In genomic region chr2:71242180-71242579, GRCm38 (mm10) we compare ENCODE assay signal across 23 mouse cellular contexts. TPM values are rescaled to one million over a fixed set of nuclear protein-coding genes. Genes with fewer than 3 reads are reported as not detected.
DNase-seq lines count a peak whose midpoint lies in the region; ATAC-seq and TF ChIP-seq lines count a peak whose summit lies in the region.
"Had no signal": no experiment of that assay in that cellular context is flagged by ENCODE, and none has a peak within 500 bp of the region (broad histone marks: within the 10 kb centered on the region; RNA-seq: fewer than 3 reads in every experiment).

No protein-coding gene starts in this region.

- TF ChIP-seq POLR2A in kidney, adult 2 months (IDR thresholded peaks at IDR 0.05; ENCODE audit: low read depth, low read length) = no peak

- no peak overlapping the region for H3K4me2 ChIP-seq in lung, postnatal 0 days (replicated peaks; ENCODE audit: low read depth, low read length)
- H3K4me2 ChIP-seq: heart, embryonic 15.5 days; intestine, embryonic 15.5 days; kidney, embryonic 15.5 days; limb, embryonic 15.5 days; liver, embryonic 13.5 days had no signal

- 90% methylated on average over 3 of the region's 3 CpGs for WGBS in lung, postnatal 0 days
- 86% methylated on average over 3 of the region's 3 CpGs for WGBS in kidney, adult 2 months

- in situ Hi-C loops in Patski (cut with MboI; ENCODE audit: low pct_unique_long_range_greater_than_20kb) = no loop called here

- no peaks in the 10 kb centered on the region for H3K4me1 ChIP-seq in lung, postnatal 0 days (ENCODE audit: insufficient read depth, low read depth, low read length)
- peaks cover 50% of the 10 kb centered on the region for H3K4me1 ChIP-seq in E14TG2a.4 (replicated peaks; ENCODE audit: low read depth, low read length)
- H3K4me1 ChIP-seq in kidney, adult 2 months (ENCODE audit: control insufficient read depth, insufficient read depth, low read length) = peaks cover 4% of the 10 kb centered on the region; the same call in 1 of the 2 replicates
- H3K4me1 ChIP-seq: heart, embryonic 15.5 days; intestine, embryonic 15.5 days; kidney, embryonic 15.5 days; limb, embryonic 10.5 days; limb, embryonic 15.5 days had no signal

- CTCF ChIA-PET in Patski (lab: Charles Lee) = no interaction called here

- no peak overlapping the region for H3K9ac ChIP-seq in lung, postnatal 0 days (replicated peaks; ENCODE audit: low read depth)
- H3K9ac ChIP-seq: forebrain, postnatal 0 days; heart, embryonic 15.5 days; intestine, embryonic 15.5 days; kidney, embryonic 15.5 days; limb, embryonic 15.5 days; liver, embryonic 13.5 days had no signal

- H3K36me3 ChIP-seq in lung, postnatal 0 days (ENCODE audit: insufficient read depth, low read length) = peaks cover 3% of the 10 kb centered on the region; the same call in 1 of the 2 replicates
- peaks cover 18% of the 10 kb centered on the region for H3K36me3 ChIP-seq in E14TG2a.4 (ENCODE audit: insufficient read depth, low read length)
- peaks cover 1% of the 10 kb centered on the region for H3K36me3 ChIP-seq in kidney, adult 2 months (ENCODE audit: control insufficient read depth, insufficient read depth, low read length)

- no peaks in the 10 kb centered on the region for H3K27me3 ChIP-seq in lung, postnatal 0 days (replicated peaks; ENCODE audit: insufficient read depth, low read length)
- H3K27me3 ChIP-seq in E14TG2a.4 (ENCODE audit: insufficient read depth, low read length) (peaks cover 2% of the 10 kb centered on the region; the same call in 1 of the 2 replicates), Patski (no peaks in the 10 kb centered on the region)
- H3K27me3 ChIP-seq in kidney, adult 2 months (replicated peaks; ENCODE audit: control insufficient read depth, insufficient read depth, low read length) = no peaks in the 10 kb centered on the region
- H3K27me3 ChIP-seq: heart, embryonic 15.5 days; intestine, embryonic 15.5 days; kidney, embryonic 15.5 days; limb, embryonic 15.5 days; liver, embryonic 13.5 days had no signal

- no peaks in the 10 kb centered on the region for H3K9me3 ChIP-seq in lung, postnatal 0 days (ENCODE audit: low read length)
- H3K9me3 ChIP-seq in E14TG2a.4 (ENCODE audit: low read length) = no peaks in the 10 kb centered on the region
- H3K9me3 ChIP-seq: heart, embryonic 15.5 days; intestine, embryonic 15.5 days; kidney, embryonic 15.5 days; limb, embryonic 10.5 days; limb, embryonic 15.5 days; liver, embryonic 13.5 days had no signal

- TF ChIP-seq EP300 in lung, postnatal 0 days (IDR thresholded peaks at IDR 0.05) = no peak

- ATAC-seq in lung, postnatal 0 days = no peak
- no peak for ATAC-seq in Patski
- ATAC-seq: forebrain, postnatal 0 days; hindbrain, embryonic 16.5 days; intestine, embryonic 15.5 days had no signal

- no peak for DNase-seq in lung, postnatal 0 days (ENCODE audit: low spot score)
- DNase-seq in lung, postnatal 4 days = no peak
- DNase-seq in Patski (ENCODE audit: low read depth, low spot score) = no peak
- no peak for DNase-seq in thymus, postnatal 0 days (ENCODE audit: low spot score)
- DNase-seq in kidney, adult 2 months = no peak
- DNase-seq: adrenal gland, postnatal 25 days; cerebellum, adult 2 months; cerebellum, postnatal 14 days; forebrain, postnatal 0 days; kidney, postnatal 4 days; liver, embryonic 13.5 days; lung, adult 18-20 months; lung, postnatal 10 days; midbrain, embryonic 14.5 days; right cerebral cortex, postnatal 25 days had no signal

- TF ChIP-seq CTCF in lung, postnatal 0 days (IDR thresholded peaks at IDR 0.05) = 0 out of 2 replicates have a peak, but pooled peaks have one; percentile 17
- TF ChIP-seq CTCF in E14TG2a.4 (conservative IDR thresholded peaks at IDR 0.05; ENCODE audit: low read length) (peak; percentile 30), Patski (IDR thresholded peaks at IDR 0.05) (peak; percentile 47)
- no peak for TF ChIP-seq CTCF in kidney, adult 2 months (conservative IDR thresholded peaks at IDR 0.05; ENCODE audit: insufficient read depth, insufficient read length, low read depth, low read length)

- no peak overlapping the region for H3K4me3 ChIP-seq in lung, postnatal 0 days (ENCODE audit: low read depth, low read length)
- no peak overlapping the region for H3K4me3 ChIP-seq in E14TG2a.4 (replicated peaks; ENCODE audit: low read length)
- H3K4me3 ChIP-seq in kidney, adult 2 months (ENCODE audit: insufficient read depth, low read depth, low read length) = no peak overlapping the region
- H3K4me3 ChIP-seq: erythroblast, embryonic 14.5 days; heart, embryonic 15.5 days; intestine, embryonic 15.5 days; kidney, embryonic 15.5 days; limb, embryonic 10.5 days; limb, embryonic 15.5 days; liver, embryonic 13.5 days had no signal

- no peak overlapping the region for H3K27ac ChIP-seq in lung, postnatal 0 days (ENCODE audit: low read length)
- no peak overlapping the region for H3K27ac ChIP-seq in kidney, adult 2 months (ENCODE audit: insufficient read depth, low read depth, low read length)
- H3K27ac ChIP-seq: heart, embryonic 15.5 days; intestine, embryonic 15.5 days; kidney, embryonic 15.5 days; limb, embryonic 10.5 days; limb, embryonic 15.5 days; liver, embryonic 13.5 days had no signal

- POLR2A ChIA-PET in Patski (lab: Charles Lee) = no interaction called here

RNA-seq across cellular contexts. Expression of gene Dync1i2, which starts 30.7 kb away (rescaled TPM):
- 76.6 and 83.9 TPM in 2 replicates for polyA plus RNA-seq in lung, postnatal 0 days (2015; fragmentation: Nextera tagmentation; extraction: Ambion mirVana)
- 178 TPM for polyA plus RNA-seq in Patski (2021)
- polyA plus RNA-seq in thymus, postnatal 0 days (2015; fragmentation: Nextera tagmentation; extraction: Ambion mirVana) = 75.2 and 76.4 TPM in 2 replicates
- 17.5 and 28.8 TPM in 2 replicates for polyA plus RNA-seq in kidney, adult 2 months (2012; rRNA removed)
